Mouse (Mus musculus) layer of hippocampus, postnatal 10 days (tissue): Measurements from ENCODE around the gene Btnl2. TPM values are rescaled to one million over a fixed set of nuclear protein-coding genes. Genes with fewer than 3 reads are reported as not detected.
"Not testable (repeated sequence)": the region's sequence is repeated elsewhere in the genome, so short reads cannot be mapped to it uniquely, and the experiment has no call there.

Experiments
- DNase-seq, 2 experiments: peaks; one replicate each; pipeline ENCODE4 v3.0.0; 2021; ENCODE audit warnings: low spot score in 2 of 2
- long read RNA-seq: library from polyadenylated mRNA; stranded (forward); transcript quantifications from one replicate; pipeline ENCODE4 v2.0.0, GENCODE M21; 2023
- total RNA-seq, 2 experiments: library from RNA; stranded (reverse); gene quantifications; 2 replicates each; pipeline ENCODE4 v1.2.3; 2021

Btnl2 gene
- total RNA-seq = 1 to 10 TPM in 1 of 2 experiments, under 1 TPM in 1; 0.58 to 1.3 TPM
- long read RNA-seq, partial matches to known transcripts = 1 of 1 reads
- long read RNA-seq, other reads (novel, unspliced or antisense) = 0 of 1 reads

- no peak for DNase-seq
These were observed at the start of gene Btnl2 for GRCm38 (mm10) chr17:34354539-34354938. Btnl2 (plus strand) TSS chr17:34354822.

- DNase-seq = peak; percentile 94
These were observed 49.1 kb upstream of the Btnl2 start, which contains the start of gene H2-Eb1 for GRCm38 (mm10) chr17:34305380-34306030. H2-Eb1 (plus strand) TSS chr17:34305867.

GRCm38 (mm10) chr17:34306407-34306806 is 48.2 kb upstream of the Btnl2 start:
- DNase-seq = no peak

GRCm38 (mm10) chr17:34307216-34307615 is 47.4 kb upstream of the Btnl2 start:
- DNase-seq = no peak

GRCm38 (mm10) chr17:34308161-34308560 is 46.5 kb upstream of the Btnl2 start:
- no peak for DNase-seq

GRCm38 (mm10) chr17:34309225-34309624 is 45.4 kb upstream of the Btnl2 start:
- no peak for DNase-seq

GRCm38 (mm10) chr17:34309683-34310385 is 44.8 kb upstream of the Btnl2 start:
- DNase-seq = peak; percentile 59 to 67

- DNase-seq = not testable (repeated sequence)
These were observed 44.1 kb upstream of the Btnl2 start for GRCm38 (mm10) chr17:34310526-34310925.

- no peak for DNase-seq
These were observed 42.4 kb upstream of the Btnl2 start for GRCm38 (mm10) chr17:34312185-34312584.

- DNase-seq = peak; percentile 86 to 87
These were observed 41.2 kb upstream of the Btnl2 start for GRCm38 (mm10) chr17:34313393-34313792.

- DNase-seq = no peak
These were observed 40.3 kb upstream of the Btnl2 start for GRCm38 (mm10) chr17:34314286-34314685.

GRCm38 (mm10) chr17:34315512-34315911 is 39.1 kb upstream of the Btnl2 start:
- no peak for DNase-seq

GRCm38 (mm10) chr17:34316697-34317096 is 37.9 kb upstream of the Btnl2 start:
- DNase-seq = no peak

GRCm38 (mm10) chr17:34317275-34317674 is 37.3 kb upstream of the Btnl2 start:
- DNase-seq = no peak

- no peak for DNase-seq
These were observed 29.2 kb upstream of the Btnl2 start, which contains the start of gene H2-Eb2 for GRCm38 (mm10) chr17:34325436-34325835. H2-Eb2 (plus strand) TSS chr17:34325665.

GRCm38 (mm10) chr17:34326373-34326772 is 28.2 kb upstream of the Btnl2 start:
- no peak for DNase-seq

GRCm38 (mm10) chr17:34329807-34330206 is 24.8 kb upstream of the Btnl2 start:
- DNase-seq = no peak

- DNase-seq = no peak
These were observed 23.4 kb upstream of the Btnl2 start for GRCm38 (mm10) chr17:34331200-34331599.

GRCm38 (mm10) chr17:34340619-34341402 is 13.8 kb upstream of the Btnl2 start:
- DNase-seq = no peak

- no peak for DNase-seq
These were observed 9.7 kb upstream of the Btnl2 start for GRCm38 (mm10) chr17:34344882-34345281.

GRCm38 (mm10) chr17:34345486-34345885 is 9.1 kb upstream of the Btnl2 start:
- no peak for DNase-seq

GRCm38 (mm10) chr17:34346041-34346440 is 8.6 kb upstream of the Btnl2 start:
- no peak for DNase-seq
